Mouse (Mus musculus) adrenal gland, postnatal 36 days (tissue): ENCODE measurements around the gene Dbt. TPM values are rescaled to one million over a fixed set of nuclear protein-coding genes. Genes with fewer than 3 reads are reported as not detected.
A peak's percentile ranks its signal among the peaks of the same experiment; 100 is the strongest.

Experiments
- DNase-seq, 2 experiments: peaks; one replicate each; pipeline ENCODE4 v3.0.0; 2021; ENCODE audit warnings: mixed read lengths in 1 of 2
- total RNA-seq, 2 experiments: library from RNA; stranded (reverse); gene quantifications; 2 replicates each; pipeline ENCODE4 v1.2.3; 2021

Gene Dbt
- total RNA-seq, 2 experiments from 2014 or later: 59.1 to 87.6 TPM

DNA sequence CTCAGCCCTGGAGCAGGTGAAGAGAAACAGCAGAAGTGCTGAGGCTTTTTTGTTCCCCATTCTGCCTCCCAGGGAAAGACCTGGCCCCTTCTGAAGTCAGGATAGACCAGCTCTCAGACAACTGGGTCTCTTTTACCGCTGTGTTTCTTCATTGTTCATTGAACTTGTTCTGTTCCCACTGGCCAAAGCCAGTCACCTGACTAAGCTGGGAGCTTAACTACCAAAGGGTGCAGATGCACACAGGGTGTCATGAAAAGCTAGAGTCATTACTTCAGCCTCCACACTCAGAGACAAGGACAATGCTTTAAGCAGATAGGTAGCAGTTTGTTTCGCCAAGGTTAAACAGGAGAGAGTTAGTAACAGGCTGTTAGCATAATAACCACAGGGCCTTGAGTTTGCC is 29.2 kb downstream of the Dbt start:
- DNase-seq: no peak

DNA sequence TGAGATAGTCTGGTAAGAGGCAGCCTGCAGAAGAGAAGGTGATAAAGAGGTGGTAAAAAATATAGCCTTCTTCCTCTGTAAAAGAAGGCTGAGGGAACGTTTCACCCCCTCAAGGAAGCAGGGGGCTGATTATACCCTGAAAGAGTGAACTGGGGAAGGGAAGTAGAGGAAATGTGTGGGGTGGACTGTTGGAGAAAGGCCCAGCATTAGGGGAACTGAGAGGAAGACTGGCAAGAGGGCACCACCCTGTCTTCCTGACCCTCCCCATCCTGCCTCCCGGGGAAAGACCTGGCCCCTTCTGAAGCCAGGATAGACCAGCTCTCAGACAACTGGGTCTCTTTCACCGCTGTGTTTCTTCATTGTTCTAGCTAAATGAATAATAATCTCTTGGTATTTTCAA is 29.7 kb downstream of the Dbt start:
- no peak for DNase-seq

DNA sequence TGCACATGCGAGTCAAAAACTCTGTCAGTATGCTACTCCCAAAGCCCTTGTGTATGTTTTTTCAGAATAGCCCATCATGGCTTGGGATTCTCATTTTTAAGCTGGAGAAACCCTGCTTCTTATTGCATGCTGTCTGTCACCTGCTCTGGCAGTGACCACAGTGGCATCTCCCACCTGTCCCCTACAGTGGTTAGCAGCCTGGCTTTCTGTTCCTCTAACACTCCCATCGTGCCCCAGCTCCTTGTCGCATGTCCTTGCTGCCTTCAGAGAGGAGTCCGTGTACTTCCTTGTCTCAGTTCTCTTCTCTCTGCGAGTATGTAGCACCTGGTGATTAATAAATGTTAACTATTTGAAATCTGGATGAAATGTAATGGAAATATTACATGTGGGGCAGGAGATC is 34.6 kb downstream of the Dbt start:
- no peak for DNase-seq

DNA sequence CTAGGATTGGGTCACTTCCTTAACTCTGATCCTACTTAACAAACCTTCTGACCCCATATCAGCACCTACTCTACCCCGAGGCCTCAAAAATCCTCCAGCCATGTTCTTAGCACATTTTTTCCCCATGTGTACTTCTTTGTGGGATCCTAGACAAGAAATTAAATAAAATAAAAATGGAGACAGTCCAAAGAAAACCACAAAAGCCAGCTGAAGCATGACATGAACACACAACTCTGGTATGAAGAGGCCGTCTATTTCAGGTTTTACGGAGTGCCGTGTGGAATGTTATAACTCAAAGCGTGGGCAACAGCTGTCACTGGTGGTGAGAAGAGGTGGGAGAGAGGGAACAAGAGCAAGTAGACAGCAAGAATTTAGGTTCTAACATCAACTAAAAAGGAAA is 38.5 kb downstream of the Dbt start:
- no peak for DNase-seq

DNA sequence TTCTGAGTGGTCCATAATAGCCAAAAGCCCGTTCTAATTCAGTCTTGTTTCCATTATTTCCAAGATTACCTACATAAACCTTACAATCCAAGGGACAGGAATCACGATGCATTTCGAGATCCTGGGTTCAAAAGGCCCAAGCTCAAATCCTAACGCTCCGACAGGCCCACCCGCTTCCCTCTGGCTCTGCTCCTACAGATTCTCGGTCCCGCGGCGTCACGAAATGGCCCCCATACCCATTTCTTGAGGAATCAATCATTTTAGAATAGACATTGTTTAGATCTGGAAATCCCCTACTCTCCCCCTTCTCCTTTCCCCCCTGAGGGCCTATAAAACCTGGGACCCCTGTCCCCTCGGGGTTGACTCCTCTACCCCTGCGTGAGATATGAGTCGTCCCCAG is 48.4 kb downstream of the Dbt start:
- peak; percentile 23 to 27 for DNase-seq

DNA sequence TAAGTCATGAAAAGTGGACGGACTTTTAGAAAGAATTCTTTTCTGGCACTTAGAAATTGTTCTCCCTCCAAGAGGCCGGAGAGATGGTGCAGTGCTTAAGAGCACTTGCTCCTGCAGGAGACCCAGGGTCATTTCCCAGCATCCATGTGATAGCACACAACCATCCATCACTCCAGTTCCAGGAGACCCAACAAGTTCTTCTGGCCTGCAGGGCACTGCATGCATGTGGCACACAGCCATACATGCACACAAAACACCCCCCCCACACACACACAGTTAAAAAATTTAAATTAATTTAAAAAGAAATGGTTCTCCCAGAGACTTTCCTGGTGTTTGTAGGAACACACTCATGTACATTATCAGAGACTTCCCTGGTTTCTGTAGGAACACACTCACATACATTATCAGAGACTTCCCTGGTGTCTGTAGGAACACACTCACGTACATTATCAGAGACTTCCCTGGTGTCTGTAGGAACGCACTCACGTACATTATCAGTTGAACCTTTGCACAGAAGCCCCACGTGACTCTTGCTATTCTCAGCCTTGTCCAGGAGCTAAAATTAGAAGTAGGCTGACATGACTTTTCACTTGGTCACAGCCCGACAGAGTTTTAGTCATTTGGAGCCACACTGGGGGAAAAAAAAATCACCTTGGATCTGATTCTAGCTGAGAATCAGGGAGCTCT is 49.7 kb downstream of the Dbt start, which contains the start of gene Lrrc39:
Lrrc39 (plus strand) TSS at position 566 of the 687 bp plus-strand sequence.
- DNase-seq: peak; percentile 32 to 46

DNA sequence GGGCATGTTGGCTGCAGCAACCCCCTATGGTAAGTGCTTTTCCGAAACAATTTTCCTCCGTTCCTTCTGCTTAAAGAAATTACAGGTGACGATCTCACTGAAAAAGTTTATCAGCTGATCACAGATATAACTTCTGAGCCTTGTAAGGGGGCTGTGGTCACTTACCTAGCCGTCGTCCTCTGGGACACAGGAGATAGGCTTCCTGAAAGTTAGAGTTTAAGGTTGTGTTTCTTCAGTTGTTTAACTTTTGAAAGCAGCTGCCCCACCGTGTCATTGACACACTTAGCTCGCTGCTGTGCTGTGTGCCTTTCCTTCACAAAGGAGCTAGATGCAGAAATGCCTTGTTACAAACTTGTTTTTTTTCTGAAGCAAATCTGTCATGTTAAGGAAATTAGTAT is 50.2 kb downstream of the Dbt start:
- DNase-seq: no peak

DNA sequence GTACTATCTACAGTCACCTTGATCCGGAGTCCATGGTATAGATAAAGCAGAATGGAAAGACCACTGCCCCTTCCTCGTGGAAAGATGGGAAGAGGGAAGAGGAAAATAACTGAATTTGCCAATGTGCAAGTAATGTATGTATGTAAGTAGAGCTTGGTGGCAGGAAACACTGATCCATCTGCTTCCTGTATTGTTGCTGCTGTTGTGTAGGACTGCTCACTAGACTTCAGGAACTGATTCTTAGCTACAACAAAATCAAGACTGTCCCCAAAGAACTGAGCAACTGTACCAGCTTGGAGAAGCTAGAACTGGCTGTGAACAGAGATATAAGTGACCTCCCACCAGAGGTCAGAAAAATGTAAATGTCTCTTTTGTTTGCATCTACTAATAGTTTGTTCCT is 57.8 kb downstream of the Dbt start:
- DNase-seq: no peak

DNA sequence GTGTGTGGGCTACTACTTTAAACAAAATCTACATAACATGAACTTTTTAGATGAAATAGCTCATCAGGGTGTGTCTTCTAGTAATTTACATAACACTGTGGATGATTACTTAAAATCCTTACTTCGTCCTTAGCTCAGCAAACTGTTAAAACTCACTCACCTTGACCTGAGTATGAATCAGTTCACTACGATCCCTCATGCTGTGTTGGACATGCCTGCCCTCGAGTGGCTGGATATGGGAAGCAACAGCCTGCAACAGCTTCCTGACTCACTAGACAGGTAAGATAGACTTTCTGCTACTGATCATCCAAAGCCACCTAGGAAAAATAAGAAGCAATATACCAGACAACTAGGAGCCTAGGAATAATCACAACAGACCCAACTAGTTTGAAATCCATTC is 64.4 kb downstream of the Dbt start:
- peak; percentile 31 to 36 for DNase-seq

DNA sequence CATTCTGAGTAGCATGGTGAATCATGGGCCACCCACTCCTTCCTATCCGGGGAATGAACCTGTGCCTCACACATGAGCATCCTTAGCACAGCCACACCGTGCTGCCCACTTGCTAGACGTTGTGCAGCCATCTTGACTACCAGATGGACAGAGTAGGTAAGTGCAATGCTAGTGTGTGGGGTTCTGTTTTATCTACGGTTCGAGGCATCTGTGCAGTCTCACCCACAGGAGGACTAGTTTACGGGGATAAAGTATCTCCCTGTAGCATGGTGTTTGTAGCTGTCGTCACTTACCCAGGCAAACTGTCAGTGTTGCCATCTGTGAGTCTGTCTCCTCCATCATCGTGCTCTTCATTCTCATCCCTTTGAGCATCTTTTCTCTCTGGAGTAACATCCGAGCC is 69.3 kb downstream of the Dbt start:
- DNase-seq: no peak

DNA sequence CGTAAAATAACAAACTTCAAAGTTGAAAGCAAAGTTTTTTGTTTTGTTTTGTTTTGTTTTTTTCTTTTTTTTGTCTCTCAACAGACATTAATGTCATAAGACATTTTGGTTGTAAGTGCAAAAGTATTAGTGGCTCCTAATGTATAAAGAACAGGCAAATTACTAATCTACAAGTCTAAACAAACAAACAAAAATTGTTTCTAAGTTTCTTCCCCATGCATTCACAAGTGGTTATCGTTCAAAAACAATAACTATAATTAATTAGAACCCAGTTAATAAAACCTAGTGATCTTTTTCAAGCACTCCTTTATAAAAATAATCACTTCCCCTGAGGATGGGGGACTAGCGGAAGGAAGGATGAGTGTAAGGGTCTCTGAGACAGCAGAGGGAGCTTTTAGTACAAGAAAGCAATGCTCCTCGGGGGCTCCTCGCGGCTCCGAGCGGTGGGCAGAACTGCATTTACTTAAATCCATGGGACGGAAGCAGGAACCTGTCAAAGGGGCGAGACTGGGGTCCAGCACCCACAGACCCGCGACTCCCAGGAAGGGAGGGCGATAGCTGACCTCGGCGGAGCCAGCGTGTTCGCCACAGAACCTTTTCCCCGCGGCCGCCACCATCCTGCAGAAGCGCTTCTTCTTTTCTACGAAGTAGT is 81.3 kb downstream of the Dbt start:
- DNase-seq: no peak

DNA sequence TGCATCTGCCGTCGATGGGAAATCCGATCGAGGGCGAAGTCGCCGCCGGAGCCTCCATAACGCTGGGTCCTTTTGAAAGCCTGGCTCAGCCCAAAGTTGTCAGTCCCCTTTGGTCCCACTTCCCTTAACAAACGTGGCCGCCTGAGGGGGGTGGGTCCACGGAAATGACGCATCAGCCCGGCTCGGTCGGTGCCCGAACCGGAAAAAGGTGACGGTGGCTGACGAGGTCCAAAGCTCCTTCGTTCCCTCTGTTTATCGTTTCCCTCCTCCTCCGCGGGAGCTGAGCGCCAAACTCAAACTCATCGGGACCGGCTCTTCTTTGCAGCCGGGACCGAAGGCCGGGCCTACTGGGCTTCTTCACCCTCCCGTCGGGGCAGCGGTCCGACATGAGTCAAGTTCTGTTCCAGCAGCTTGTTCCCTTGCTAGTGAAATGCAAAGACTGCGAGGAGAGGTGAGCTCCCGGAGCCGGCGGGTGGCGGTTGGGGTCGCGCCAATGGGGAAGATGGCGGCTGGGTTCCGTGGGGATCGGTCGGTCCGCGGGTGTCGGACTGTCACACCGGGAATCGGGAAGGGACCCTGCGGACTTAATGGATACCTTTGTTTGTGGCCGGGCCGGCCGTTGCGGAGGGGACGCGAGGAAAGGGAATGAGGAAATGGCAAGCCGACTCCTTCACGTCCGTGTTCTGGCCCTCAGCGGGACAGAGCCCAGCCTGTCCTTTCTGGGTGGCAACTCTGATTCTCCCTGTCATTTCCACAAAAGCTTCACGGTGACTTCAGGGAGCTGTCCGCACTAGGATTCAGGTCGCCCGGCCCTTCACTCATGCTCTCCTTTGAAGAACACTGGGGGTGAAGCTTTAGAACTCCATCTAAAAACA is 82.1 kb downstream of the Dbt start, which contains the start of gene Sass6:
Sass6 (plus strand) TSS at position 255 of the 875 bp plus-strand sequence.
- peak; percentile 99 to 100 for DNase-seq

DNA sequence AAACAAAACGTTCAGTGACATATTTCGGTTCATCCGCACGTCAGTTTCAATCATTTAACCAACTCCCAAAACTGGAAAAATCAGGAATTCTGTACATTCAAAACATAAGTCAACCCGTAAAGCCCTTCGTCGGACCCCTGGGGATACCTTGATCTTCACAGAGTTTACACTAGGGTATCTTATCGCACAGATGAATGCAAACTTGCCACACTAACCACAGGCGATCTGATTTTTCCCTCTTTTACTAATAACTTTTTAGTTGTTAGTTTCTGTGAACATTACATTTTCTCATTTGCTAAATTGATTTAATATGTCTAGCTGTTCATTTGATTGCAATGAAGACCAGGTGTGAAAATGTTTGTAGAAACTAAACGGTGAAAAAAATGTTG is 82.7 kb downstream of the Dbt start:
- no peak for DNase-seq

Other genes with a start within 250 kb of the Dbt start
- 10 to 100 TPM in 1 of 2 experiments, 1 to 10 TPM in 1; 9.2 to 14.8 TPM for gene Cdc14a, start 89.0 kb upstream of the Dbt start, total RNA-seq
- 10 to 100 TPM; 32.3 to 34.4 TPM for gene Rtca, start 4.9 kb upstream of the Dbt start, total RNA-seq
- 1 to 10 TPM; 1.6 to 2.9 TPM for gene Lrrc39, start 49.9 kb downstream of the Dbt start, total RNA-seq
- 1 to 10 TPM; 2.6 to 3.3 TPM for gene Sass6, start 81.9 kb downstream of the Dbt start, total RNA-seq
- gene Trmt13, start 101.5 kb downstream of the Dbt start, total RNA-seq: 10 to 100 TPM; 11.3 to 14.7 TPM
- gene Mfsd14a, start 149.6 kb downstream of the Dbt start, total RNA-seq: 10 to 100 TPM; 61.3 to 61.7 TPM
- gene Gm43191, start 168.2 kb downstream of the Dbt start, total RNA-seq: not detected
- gene Slc35a3, start 199.8 kb downstream of the Dbt start, total RNA-seq: 10 to 100 TPM; 23.1 to 33.5 TPM